Mouse (Mus musculus) common myeloid progenitor, adult 5-6 weeks (primary cell): ENCODE data around the gene Sycp2. TPM values are rescaled to one million over a fixed set of nuclear protein-coding genes. Genes with fewer than 3 reads are reported as not detected.
A peak's percentile ranks its signal among the peaks of the same experiment; 100 is the strongest.
"Not testable (repeated sequence)": the region's sequence is repeated elsewhere in the genome, so short reads cannot be mapped to it uniquely, and the experiment has no call there.

Experiments
- ATAC-seq: replicated peaks from 2 replicates; pipeline ENCODE4 v1.8.0; 2016; ENCODE audit warnings: low read depth, mild to moderate bottlenecking, moderate TSS enrichment, inconsistent platforms; ENCODE audit not compliant: poor library complexity, severe bottlenecking
- total RNA-seq: library from RNA; stranded (forward); fragments of 200-1000, 187-1606 nt; gene quantifications from 2 replicates; pipeline ENCODE4 v1.2.3, GENCODE M21; 2017

Sycp2 gene
- total RNA-seq, 1 experiment from 2014 or later = not detected

DNA sequence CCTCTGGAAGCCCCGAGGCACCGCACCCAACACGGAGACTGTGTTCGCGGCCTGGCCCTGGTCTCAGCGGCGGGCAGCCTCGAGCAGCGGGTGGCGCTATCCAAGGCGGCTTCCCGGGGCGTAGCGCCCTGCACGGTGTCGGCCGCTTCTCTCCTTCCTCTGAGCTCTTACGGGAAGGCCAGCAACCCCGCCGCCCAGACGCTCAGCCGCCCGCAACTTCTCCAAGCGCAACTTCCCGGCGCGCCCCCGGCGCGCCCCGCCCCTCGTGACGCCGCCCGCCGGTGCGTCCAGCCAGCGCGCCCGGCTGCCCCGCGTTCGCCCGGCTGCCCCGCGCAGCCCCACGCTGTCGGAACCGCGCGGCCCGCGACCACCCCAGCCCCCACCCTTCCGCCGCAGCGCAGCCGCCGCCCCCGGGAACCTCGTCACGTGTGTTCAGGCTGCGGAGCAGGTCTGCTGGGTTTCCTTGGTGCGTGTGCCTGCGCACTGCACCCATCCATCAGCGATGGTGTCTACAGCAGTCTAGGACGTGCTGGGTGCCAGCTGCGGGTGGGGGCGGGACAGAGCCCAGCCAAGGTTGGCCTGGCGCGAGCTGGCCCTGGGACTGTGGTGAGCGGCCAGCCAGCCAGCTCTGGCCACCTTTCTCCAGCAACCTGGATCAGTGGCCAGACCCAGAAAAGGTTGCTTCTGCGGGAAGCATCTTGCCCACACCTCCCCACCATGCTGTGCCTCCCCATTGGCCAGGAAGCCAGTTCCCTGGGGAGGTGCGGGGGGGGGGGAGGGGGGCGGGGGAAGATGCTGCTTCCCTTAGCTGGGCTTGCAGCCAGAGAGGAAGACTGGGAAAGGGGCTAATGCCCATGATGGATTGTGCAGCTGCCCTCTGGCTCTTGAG is 7.0 kb upstream of the Sycp2 start, which contains the start of the genes Ppp1r3d and Fam217b:
TSS of gene Ppp1r3d (minus strand) at position 212 of the 889 bp plus-strand sequence.
TSS of gene Fam217b (plus strand) at position 264 of the 889 bp plus-strand sequence.
- peak; percentile 62 for ATAC-seq

DNA sequence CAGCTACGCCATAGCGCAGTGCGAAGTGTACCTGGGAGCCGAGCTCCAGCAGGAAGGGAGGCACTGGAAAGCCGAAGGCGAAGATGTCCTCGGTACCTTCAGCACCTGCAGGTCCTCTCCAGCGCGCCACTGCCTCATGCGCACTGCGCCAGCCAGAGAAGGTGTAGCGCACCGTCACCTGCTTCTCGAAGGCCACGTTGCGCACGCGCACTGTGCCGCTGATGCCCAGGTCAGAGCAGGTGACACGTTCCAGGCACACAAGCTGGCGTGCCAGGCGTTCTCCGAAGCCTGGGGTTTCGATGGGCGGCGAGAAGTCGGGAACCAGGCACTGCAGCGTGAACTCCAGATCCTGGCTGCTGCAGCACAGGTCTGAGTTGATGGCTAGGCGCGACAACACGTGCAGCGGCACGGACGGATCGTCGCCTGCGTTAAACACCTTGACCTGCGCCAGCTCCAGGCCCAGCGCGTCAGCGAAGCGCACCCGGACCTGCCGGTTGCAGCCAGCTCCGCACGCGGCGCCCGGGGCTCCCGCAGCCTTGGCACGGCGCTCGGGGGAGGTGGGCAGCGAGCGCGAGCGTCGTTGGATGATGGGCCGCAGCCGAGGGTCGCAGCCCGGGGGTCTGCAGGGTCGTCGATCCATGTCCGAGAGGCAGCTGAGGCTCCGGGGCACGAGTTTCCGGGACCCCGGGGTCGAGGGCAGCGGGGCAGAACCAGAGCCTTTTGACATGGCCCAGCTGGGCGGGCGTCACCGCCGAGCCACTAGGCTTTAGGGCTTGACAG is 6.2 kb upstream of the Sycp2 start:
- ATAC-seq = no peak

DNA sequence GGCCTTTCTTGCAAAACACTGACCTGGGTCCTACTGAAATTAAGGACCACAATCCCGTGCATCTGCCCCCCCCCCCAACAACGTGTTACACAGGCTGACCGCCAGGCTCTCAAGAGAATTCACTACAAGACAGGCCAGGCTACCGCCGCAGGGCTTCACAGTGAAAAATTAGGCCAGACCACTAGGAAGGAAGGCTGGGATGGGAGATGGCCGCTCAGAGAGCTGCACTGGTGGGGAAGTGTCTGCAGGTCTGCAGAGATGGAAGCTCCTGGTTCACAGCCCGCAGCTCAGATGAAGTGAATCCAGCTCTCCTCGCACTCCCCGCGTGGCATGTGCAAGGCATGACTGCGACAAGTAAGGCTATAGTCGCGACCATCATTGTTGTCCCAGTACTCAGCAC is 5.6 kb upstream of the Sycp2 start:
- no peak for ATAC-seq

DNA sequence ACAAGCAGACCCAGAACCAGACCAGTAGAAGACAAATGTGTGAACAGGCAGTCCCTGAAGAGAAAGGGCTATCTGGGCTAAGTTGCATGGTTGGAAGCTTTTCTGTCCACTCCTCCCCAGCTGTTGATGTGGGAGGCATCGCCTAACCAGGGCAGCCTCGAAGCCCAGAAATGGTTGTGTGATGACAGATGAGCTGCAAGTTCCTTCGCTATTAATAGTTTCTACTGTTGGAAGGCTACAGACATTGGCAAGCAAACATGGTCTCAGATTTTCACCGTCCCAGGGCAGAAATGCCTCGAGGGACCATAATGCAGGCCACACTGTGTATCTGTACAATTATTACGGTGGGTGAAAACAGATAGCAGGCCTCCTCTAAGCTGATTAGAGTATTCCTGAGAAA is 5.1 kb upstream of the Sycp2 start:
- ATAC-seq = no peak

DNA sequence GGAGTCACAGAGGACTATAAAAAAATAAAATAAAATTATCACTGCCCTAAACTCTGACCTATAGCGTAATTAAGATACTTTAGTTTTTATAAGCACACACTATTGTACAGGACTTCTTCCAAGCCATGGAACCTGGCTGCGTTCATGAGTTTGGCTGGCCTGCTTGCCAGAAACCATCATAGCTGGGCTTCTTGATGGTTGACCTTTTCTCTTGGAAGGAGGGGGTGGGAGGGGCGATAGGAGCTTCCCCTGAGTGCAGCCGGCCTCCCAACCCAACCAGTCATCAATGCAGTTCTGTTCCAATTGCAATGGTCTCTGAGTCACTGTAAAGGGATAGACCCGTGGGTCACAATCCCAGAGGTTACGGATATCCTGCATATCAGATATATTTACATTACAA is 2.8 kb upstream of the Sycp2 start:
- no peak for ATAC-seq

DNA sequence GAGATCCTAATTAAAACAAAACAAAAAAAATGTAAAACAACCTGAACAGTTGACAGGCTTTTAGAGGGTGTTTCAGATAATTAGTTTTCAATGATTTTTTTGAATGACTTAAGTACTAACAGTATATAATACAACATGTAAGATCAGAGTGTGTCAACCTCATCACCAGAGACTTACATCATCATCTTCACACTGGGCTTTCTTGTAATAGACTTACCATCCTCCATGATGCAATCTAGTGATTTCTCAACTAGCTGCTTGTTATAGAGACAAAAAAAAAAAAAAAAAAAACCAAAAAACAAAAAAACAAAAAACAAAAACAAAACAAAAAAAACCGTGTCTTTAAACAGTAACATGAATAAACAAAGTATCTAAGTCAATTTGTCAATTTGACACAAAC is 1.5 kb upstream of the Sycp2 start:
- ATAC-seq = no peak

DNA sequence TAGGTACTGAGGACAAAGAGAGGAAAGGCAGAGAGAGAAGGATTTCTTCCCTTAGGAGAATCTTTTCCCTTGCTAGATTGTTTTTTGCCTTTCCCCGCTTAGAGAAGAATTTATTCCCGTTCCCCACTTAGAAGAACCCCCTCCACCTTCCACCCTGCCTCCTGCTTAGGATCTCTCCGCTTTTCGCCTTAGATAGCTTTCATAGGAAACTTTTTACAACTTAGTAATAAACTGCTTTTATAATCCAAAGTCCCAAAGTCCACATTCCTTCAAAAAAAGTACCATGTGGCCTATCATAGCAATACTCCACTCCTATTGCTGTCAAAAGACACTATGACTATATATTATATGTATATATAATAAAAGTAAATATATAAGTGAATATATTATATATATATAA is 64.9 kb downstream of the Sycp2 start:
- no peak for ATAC-seq

DNA sequence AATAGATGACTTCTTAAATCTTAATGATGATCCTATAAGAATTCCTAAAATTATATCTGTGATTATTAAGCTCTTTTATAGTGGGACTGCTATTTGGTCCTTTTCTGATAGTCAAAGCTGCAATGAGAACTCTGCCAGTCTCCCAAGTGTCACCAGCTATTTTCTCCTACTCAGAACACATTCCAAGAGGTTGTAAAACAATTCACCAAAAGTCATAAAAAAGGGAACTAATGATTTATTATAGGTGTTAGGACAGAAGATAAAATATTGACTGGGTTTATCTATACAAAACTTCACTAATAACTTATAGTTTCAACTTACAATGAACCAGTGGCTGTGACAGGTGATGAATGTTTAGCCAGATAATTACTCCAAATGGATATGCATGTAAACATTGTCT is 65.4 kb downstream of the Sycp2 start:
- not testable (repeated sequence) for ATAC-seq

DNA sequence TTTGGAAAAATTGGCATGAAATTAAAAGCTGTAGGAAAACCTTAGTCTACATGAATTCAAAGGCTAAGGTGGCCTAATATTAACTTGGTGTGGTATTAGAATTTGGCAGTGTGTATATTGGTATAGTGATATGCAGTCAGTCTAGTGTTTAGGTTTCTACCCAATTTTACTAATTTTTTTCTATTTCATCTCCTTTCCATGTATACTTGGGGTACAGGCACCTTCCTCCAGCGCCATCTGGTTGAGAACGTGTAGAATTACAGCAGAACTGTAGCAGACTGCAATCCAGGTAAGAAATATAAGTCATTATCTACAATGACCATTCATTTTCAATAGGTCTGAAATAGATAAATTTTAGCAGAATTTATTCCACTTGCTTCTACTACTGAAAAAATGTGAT is 68.4 kb downstream of the Sycp2 start:
- peak; percentile 60; the same call in 1 of the 2 replicates for ATAC-seq

DNA sequence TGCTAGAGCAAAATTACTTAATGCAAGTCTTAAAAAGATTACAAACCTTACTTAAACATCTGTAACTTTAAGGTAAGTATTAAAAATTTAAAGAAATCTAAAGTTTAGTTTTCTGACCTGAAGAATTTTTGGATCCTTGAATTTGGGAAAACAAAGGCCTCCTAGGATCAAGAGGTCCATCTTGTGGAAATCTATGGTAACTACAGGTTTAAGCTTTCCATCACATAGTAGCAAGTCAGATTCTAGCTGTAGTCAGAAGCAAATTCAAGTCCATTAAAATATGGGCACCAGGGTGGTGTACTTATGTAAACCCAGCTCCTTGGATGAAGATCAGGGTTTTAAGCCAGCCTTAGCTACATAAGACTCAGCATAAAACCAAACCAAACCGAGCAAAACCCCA is 69.6 kb downstream of the Sycp2 start:
- ATAC-seq = 0 out of 2 replicates have a peak, but pooled peaks have one; percentile 50

DNA sequence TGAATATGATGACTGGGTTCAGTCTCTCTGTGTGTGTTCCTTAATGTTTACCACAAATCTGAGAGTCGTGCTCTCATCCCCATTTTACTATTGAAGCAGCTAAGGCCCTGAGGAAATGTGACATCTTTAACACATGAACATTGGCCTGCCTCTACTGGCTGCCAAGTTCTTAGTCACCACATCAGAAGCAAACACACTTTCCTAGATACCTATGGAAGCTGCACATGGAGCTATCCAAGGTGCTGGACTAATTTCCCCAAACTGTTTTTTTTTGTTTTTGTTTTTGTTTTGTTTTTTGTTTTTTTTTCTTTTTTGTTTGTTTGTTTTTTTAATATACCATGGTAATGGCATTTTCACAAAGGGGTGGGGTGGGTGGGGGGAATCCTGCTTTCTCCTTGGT is 77.5 kb downstream of the Sycp2 start:
- 0 out of 2 replicates have a peak, but pooled peaks have one; percentile 36 for ATAC-seq

DNA sequence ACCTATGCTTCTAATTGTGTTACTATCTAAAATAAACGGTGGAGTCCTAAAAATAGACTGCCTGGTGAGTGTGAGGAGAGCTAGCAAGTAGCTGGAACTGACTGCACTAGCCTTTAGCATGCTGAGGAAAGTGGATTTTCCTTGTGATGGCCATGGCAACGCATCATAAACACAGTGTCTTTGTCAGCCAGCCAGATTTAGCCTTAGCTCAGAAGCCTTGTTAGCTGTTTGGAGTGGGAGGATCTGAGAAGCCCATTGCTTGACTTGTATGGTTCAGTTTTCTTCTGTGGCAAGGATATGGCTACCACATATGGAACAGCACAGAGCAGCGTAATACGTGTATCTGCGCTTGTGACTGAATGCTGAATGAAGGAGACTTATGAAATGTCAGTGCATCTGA is 77.9 kb downstream of the Sycp2 start:
- ATAC-seq = no peak

DNA sequence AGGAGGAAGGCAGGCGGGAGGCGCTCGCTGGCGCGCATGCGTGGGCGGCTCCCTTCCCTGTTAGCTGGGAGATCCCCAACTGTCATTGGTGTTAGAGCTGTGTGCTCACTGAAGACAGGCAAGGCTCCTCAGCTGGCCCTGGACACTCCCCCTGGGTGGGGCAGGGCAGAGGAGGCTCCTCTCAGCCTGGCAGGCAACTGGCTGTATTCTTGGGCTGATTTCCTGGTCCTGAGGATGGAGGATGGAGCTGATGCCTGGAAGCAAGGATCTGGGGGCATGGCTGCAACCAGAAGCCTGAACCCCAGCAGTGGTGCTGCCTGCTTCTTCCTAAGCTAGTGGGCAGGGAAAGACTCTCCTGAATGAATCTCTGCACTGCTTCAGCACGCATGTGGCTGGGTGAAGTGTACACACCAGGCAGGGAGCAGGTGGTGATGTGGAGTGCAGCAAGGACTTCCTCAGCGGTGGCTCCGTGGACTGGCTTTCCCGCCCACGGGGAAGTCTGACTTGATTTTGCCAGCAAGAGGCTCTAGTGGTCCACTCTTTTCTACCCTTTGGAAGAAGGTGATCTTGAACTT is 79.9 kb downstream of the Sycp2 start:
- peak; percentile 89 for ATAC-seq

DNA sequence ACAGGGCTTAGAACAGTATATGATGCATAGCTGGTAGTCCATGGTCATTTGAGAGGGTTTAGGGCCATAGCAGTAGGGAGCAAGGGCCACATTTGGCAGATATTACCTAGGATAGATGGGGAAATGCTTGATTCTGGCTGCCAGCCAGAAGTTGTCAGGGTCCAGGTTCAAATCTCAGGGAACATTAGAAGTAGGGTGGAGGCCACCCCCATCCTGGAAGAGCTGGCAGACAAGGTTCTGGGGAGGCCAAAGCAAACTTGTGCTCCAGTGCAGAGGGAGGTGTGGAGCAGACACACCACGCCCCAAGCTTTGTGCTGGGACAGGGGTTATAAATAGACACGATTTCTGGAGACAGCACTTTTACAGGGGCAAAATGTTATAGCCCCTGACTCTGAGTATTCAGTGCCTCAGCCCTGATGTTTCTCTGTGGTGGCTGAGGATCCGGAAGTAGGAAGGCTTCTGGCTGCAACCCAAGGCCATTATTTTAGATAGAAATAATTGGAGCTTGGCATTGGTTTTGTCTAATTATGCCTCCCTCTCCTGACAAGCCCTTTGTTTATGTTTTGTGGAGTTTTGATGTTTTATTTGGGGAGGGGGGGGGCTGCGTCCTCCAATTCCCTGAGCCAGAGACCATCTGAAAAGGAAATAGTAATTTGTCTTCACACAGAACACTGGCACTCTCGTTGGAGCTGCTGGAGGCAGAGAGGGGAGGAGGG is 80.6 kb downstream of the Sycp2 start:
- no peak for ATAC-seq

DNA sequence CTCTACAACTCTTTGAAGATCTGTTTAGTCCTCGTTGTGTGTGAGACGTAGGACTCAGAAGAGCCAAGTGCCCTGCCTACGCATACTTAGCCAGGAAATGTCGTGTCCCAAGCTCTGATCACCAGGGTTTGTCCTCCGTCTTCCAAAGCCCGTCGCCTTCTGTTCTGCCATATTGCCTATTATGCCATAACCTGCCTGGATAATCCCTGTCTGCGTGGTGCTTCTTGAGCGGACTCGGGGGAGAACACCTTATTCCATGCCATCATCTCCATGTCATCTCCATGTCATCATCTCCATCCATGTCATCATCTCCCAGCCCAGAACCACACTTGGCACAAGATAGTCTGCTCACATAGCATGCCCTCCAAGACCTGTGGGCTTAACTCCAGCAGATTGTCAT is 81.4 kb downstream of the Sycp2 start:
- no peak for ATAC-seq

DNA sequence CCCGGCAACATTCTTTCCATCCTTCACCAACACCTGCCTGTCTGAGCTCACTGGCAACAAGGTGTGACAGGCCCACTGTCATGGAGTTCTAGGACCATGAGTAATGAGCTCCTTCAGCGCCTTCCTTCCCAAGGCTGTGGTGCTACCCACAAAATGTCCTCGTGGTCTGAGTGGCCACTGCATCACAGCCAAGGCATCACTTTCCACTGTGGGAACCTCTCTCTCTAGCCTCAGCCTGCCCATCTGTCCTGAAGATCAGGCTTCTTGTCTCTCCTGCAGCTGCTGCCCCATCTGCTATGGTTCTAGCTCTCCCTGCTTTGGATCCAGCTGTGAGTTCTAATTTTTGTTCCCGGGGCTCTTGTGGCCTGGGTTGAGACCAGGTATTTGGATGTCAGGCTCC is 82.7 kb downstream of the Sycp2 start:
- ATAC-seq = no peak

DNA sequence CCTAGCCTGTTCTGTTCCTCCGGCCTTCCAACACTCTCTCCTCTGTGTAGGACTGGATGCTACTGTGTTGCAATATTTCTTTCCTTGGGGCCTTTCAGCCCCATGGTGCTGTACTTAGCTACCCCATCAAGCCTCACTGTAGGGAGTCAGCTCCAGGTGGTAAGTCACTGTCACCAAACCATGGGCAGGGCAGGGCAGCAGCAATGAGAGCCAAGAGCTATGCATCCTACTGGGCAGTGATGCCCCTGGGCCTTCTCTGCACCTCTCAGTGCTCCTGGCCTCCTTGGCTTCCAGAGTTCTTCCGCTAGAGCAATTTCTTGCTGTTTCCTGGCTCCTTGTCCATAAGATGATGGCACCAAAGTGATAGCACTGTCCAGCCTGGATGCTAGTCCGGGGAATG is 83.1 kb downstream of the Sycp2 start:
- ATAC-seq = no peak

DNA sequence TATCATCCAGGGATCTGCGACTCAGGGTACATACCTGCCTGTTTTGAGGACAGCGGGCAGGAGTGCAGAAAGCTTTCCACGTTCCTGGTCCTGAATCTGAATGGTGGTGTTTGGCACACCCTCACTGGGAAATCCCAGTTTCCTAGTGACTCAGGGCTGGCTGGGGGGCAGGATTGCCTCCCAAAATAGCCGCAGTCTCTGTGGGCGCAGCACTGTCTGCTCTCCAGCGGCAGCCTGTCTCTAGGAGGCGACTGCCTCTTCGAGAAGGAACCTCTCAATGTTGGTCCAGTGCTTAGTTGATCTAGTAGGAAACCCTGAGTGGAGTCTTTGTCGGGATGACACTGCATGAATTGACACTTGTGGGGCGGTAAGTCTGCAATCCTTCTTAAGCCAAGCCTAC is 86.2 kb downstream of the Sycp2 start:
- ATAC-seq = no peak

DNA sequence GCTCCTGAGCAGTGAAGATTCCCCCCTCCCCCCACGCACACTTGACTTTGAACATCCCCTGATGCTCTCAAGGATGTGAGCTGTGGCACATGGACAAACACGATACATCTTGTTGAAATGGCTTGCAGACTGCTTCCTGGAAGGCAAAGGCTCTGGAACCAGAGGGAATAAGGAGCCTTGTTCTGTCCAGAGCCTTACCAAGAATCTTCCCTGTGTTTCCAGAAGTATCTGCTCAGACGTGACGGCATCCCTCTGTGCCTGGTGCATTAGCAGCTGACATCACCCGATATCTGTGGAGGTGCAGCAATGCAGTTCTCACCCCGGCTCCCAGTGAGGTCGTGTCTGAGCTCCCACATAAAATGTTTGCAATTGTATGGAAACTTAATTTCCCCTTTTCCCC is 87.7 kb downstream of the Sycp2 start:
- no peak for ATAC-seq

DNA sequence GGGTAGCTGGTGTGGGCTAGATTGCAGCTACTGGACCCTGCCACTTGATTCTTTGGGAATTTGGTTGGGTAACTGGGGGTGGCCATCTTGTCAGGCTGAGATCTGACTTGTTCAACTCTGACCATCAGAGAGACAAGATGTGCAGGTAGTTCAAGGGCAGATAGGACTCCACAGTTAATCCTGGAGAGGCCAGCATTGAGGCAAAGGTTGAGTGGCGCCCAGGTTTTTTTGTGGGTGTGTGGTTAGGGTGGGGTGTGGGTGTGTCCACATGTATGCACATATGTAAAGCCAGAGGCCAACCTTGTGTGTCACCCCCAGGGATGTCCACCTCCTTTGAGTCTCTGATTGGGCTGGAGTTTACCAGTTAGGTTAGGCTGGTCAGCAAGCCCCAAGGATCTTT is 91.2 kb downstream of the Sycp2 start:
- ATAC-seq = no peak
